Mouse (Mus musculus) testis, adult 2 months (tissue): ENCODE results near the gene Ttc28. TPM values are rescaled to one million over a fixed set of nuclear protein-coding genes. Genes with fewer than 3 reads are reported as not detected.

Experiments used
- H3K27ac ChIP-seq: fragments of 200-500 bp; 2 replicates; pipeline ENCODE4 v1.5.1; 2012; ENCODE audit warnings: low read depth, low read length; ENCODE audit not compliant: control insufficient read depth, insufficient read depth
- H3K27me3 ChIP-seq: fragments of 200-500 bp; 2 replicates; pipeline ENCODE4 v1.6.1; 2012; ENCODE audit warnings: mild to moderate bottlenecking, low read length, moderate library complexity; ENCODE audit not compliant: control insufficient read depth, insufficient read depth
- H3K36me3 ChIP-seq: fragments of 200-500 bp; 2 replicates; pipeline ENCODE4 v1.6.1; 2012; ENCODE audit warnings: mild to moderate bottlenecking, low read length; ENCODE audit not compliant: control insufficient read depth, insufficient read depth
- H3K4me1 ChIP-seq: fragments of 200-500 bp; 2 replicates; pipeline ENCODE4 v1.6.1; 2012; ENCODE audit warnings: low read length; ENCODE audit not compliant: control insufficient read depth, insufficient read depth
- H3K4me3 ChIP-seq: fragments of 200-500 bp; 2 replicates; pipeline ENCODE4 v1.5.1; 2012; ENCODE audit warnings: low read depth, mild to moderate bottlenecking, low read length, moderate library complexity, mixed read lengths; ENCODE audit not compliant: control insufficient read depth
- CTCF ChIP-seq: fragments of 200-500 bp; IDR thresholded peaks from 2 replicates; pipeline ENCODE4 v1.5.1; 2012; ENCODE audit warnings: low read depth, mild to moderate bottlenecking, inconsistent platforms, low read length, moderate library complexity; ENCODE audit not compliant: control insufficient read depth, insufficient read depth, insufficient replicate concordance
- POLR2A ChIP-seq: fragments of 200-500 bp; IDR thresholded peaks from 2 replicates; pipeline ENCODE4 v1.6.1; 2012; ENCODE audit warnings: low read depth, mild to moderate bottlenecking, inconsistent platforms, low read length, moderate library complexity; ENCODE audit not compliant: control insufficient read depth
- polyA plus RNA-seq: library from polyadenylated mRNA; depleted of rRNA; stranded (reverse); fragments of >200 nt; gene quantifications from 2 replicates; pipeline ENCODE4 v1.2.3, GENCODE M21; 2012

Gene Ttc28
- polyA plus RNA-seq, 1 experiment: 4.6 TPM

DNA sequence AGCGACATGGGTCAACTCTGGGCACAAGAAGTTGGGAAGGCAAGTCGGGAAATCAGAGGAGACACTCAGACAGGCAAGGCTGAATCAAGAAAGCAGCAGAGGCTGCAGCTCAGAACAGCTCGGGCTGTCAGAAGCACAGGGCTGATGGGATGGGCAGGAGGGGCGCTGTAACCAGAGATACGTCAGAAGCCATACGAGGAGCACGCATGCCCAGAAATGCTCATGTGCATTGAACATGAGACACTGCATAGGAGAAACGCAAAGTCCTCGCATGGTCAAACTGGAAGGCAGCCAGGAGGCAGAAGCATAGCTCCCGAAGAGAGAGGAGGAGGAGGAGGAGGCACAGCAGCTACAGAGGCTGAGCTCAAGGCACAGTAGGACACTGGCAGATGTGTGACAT is 412.0 kb downstream of the Ttc28 start:
- Histone ChIP-seq H3K36me3 (no peaks in the 10 kb centered on the region), H3K4me3 (no peak overlapping the region), H3K4me1 (no peaks in the 10 kb centered on the region), H3K27me3 (no peaks in the 10 kb centered on the region), H3K27ac (no peak overlapping the region)
- TF ChIP-seq CTCF (no peak), POLR2A (no peak)

DNA sequence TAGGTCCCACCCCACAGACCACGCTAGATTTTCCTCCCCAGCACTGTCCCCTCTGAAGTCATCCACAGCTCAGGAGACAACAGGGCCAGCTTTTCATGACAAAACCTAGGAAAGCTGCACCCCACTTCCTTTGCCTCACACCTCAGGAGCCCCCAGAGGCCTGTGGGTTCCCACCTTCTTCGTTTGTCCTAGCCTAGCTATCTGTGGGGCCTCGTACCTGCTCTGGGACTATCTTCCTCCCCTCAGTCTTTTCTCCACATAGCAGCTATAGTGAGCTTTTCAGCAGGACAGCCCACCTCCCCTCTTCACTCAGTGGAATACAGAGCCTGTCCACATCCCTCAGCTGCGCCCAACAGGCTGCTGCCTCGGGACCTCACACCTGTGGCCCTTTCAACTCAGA is 418.2 kb downstream of the Ttc28 start:
- TF ChIP-seq CTCF (no peak), POLR2A (no peak)
- no peaks in the 10 kb centered on the region for H3K36me3 ChIP-seq

DNA sequence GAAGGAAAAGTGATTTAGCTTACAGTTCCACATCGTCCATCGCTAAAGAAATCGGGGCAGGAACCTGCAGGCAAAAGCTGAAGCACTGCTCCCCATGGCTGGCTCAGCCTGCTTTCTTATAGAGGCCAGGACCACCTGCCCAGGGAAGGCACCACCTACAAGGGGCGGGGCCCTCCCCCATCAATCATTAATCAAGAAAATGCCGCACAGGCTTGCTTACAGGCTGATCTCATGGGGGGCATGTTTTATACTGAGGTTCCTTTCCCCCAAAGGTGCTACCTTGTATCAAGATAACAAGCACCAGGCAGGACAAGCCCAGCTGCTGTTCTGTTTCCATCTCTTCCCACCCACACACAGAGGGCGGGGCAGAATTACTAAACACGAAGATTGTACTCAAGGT is 419.1 kb downstream of the Ttc28 start:
- Histone ChIP-seq H3K27me3 (no peaks in the 10 kb centered on the region), H3K27ac (no peak overlapping the region), H3K36me3 (no peaks in the 10 kb centered on the region), H3K4me1 (peaks cover 2% of the 10 kb centered on the region), H3K4me3 (no peak overlapping the region)
- no peak for TF ChIP-seq POLR2A
- TF ChIP-seq CTCF: no peak

More for the DNA sequence above, 418.2 kb downstream of the Ttc28 start:
- H3K27me3 ChIP-seq: no peaks in the 10 kb centered on the region
- H3K4me1 ChIP-seq: peaks cover 2% of the 10 kb centered on the region
- no peak overlapping the region for H3K4me3 ChIP-seq
- no peak overlapping the region for H3K27ac ChIP-seq

DNA sequence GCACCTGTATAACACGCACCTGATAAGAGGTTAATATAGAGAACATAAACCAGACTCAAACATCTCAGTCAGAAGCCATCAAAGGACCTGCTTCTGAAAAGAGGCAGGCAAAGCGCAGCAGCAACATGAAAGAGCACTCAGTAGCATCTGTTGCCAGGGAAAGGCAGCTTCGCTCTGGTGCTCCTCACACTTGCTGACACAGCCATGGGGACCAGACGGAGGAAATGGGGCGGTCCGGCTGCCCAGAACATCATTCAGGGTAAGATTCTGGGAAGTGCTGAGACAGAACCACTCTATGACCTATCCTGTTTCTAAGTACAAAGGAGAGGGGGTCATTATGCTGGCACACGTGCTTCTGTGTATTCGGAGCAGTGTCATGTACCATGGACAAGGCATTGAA is 421.2 kb downstream of the Ttc28 start:
- TF ChIP-seq CTCF (no peak), POLR2A (no peak)
- H3K27ac ChIP-seq: no peak overlapping the region
- no peaks in the 10 kb centered on the region for H3K36me3 ChIP-seq
- H3K27me3 ChIP-seq: no peaks in the 10 kb centered on the region
- no peak overlapping the region for H3K4me3 ChIP-seq
- peaks cover 2% of the 10 kb centered on the region for H3K4me1 ChIP-seq

DNA sequence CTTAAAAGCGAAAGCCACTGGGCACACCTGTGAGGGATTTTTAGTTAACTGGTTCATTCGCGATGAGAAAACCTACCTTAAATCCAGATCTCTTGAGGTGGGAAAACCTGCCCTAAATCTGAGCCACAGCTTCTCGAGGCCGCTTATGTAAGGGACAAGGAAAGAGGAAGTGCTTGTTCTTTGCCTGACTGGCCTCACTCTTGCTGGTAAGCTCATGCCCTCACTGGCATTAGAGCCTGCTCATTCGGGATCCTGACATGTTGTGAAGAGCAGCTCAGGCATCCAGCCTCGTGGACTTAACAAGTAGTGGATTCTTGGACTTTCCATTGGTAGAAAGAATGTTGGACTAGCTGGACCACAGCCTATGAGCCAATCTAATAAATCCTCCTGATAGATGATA is 422.1 kb downstream of the Ttc28 start:
- H3K27me3 ChIP-seq: no peaks in the 10 kb centered on the region
- peaks cover 2% of the 10 kb centered on the region for H3K4me1 ChIP-seq
- TF ChIP-seq POLR2A: no peak
- H3K27ac ChIP-seq: no peak overlapping the region
- no peak overlapping the region for H3K4me3 ChIP-seq
- H3K36me3 ChIP-seq: no peaks in the 10 kb centered on the region

DNA sequence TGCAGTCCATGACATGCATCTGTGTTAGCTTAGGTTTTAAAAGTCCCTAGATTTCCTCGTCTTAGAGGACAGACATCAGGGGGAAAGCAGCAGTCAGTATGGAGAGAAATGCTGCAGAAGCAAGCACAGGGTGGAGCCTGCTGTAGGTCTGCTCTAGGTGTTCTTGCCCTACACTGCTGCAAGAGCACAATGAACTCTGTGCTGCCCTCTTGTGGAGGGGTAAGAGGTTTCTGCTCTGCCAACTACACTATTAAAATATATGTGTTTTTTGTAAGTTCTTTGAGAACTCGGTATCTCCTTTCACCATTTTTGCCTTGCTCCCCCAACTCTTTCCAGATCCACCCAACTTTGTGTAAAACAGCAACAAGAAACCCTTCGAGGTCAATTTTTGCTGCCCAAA is 425.1 kb downstream of the Ttc28 start:
- Histone ChIP-seq H3K27ac (no peak overlapping the region), H3K4me3 (no peak overlapping the region)
- no peak for TF ChIP-seq POLR2A
- no peak for TF ChIP-seq CTCF

DNA sequence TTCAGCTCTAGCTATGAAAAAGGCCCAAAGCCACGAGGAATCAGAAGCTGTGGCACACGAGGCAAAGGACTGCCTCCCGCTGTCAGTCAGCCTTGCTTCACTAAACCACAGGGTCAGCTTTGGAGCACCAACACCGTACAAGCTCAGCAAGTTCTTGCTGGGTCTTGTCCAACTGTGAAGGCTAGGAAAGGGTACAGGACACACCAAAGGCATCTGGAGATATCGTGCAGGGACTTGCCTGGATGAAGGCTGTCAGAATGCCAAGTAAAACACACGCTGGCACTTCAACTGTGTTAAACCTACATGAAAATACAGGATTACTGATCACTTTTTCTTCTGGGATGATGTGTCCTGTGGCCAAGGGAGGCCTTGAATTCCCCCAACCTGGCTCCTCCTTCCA is 430.6 kb downstream of the Ttc28 start:
- Histone ChIP-seq H3K27me3 (no peaks in the 10 kb centered on the region), H3K4me3 (no peak overlapping the region), H3K27ac (no peak overlapping the region), H3K36me3 (no peaks in the 10 kb centered on the region), H3K4me1 (no peaks in the 10 kb centered on the region; the same call in 1 of the 2 replicates)
- TF ChIP-seq POLR2A (no peak), CTCF (no peak)

More for the DNA sequence above, 425.1 kb downstream of the Ttc28 start:
- no peaks in the 10 kb centered on the region; the same call in 1 of the 2 replicates for H3K4me1 ChIP-seq
- H3K27me3 ChIP-seq: no peaks in the 10 kb centered on the region
- no peaks in the 10 kb centered on the region for H3K36me3 ChIP-seq

DNA sequence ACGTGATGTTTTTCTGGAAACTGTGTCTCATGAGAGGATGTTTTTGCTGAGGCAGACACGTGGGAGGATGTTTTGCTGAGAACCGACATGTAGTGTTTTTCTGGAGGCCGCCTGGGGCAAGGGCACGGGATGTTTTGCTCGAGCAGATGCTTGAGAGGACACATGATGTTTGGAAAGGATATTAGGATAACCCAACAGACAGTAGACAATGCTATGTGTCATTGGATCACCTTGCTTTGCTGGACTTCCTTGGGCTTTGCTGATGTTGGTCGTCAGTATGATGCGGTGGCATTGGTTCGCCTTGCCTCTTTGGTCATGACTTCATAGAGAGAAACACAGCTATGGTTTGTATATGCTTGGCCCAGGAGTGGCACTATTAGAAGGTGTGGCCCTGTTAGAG is 434.2 kb downstream of the Ttc28 start:
- no peaks in the 10 kb centered on the region for H3K27me3 ChIP-seq
- H3K4me1 ChIP-seq: no peaks in the 10 kb centered on the region
- H3K27ac ChIP-seq: no peak overlapping the region
- no peak for TF ChIP-seq CTCF
- H3K36me3 ChIP-seq: no peaks in the 10 kb centered on the region
- H3K4me3 ChIP-seq: no peak overlapping the region
